Mouse (Mus musculus): ENCODE results near the gene Igf1r. TPM values are rescaled to one million over a fixed set of nuclear protein-coding genes. Genes with fewer than 3 reads are reported as not detected.

The Igf1r gene
- total RNA-seq, 2 experiments from 2014 or later: 49.2 to 53.4 TPM

GRCm38 (mm10) chr7:68182025-68182424, 229.4 kb downstream of the Igf1r start:
- no peak for DNase-seq

DNA sequence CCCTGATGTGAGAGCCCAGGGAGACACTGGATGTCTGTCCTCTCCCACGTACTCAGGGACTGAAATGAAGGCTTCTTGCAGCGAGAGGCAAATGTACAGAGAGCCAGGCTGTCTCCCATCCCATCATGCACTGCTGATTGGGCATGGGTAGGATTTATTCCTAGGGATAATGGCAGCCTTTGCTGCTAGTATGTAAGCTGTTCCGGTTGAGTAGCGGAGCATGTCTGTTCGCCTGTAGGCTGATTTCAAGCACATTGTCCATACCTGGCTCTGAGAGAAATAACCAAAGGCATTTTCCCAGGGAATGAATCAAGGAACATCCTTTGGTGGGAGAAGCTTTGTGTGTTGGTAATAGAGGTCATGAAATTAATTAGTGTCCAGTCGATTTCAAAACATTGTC, 230.1 kb downstream of the Igf1r start:
- DNase-seq: no peak

DNA sequence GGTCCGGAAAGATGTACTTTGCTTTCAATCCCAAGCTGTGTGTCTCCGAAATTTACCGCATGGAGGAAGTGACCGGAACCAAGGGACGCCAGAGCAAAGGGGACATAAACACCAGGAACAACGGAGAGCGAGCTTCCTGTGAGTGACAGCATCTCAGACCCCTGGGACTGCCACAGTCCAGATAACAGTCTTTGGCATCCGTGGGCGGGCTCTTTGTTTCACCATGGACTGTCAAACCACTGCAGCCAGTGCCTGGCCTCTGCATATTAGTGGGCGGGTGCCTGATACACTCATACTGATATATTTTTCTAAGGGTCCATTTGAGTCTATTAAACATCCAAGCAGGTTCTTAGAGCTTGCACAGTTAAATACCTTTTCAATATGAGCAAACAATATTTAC, 230.8 kb downstream of the Igf1r start:
- DNase-seq: no peak

DNA sequence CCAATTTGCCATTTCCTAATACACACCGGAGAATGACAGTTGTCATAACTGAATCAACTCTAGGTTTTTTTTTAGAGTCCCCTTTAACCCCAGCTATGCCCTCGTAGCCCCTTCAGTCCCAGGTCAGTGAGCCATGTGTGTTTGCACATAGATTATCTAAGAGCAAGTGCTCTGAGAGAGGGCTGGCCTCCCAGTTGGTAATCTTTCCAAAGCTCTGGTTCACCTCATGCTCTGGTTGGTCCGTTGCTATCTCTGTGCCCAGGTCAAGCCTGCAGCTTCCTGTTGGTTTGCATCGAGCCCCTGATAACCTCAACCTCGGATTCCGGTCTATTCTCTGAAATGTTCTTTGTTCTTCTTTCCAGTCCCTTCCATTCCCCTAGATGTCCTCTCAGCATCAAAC, 236.6 kb downstream of the Igf1r start:
- no peak for DNase-seq

GRCm38 (mm10) chr7:68189691-68190456, 237.2 kb downstream of the Igf1r start:
- no peak for DNase-seq

- no peak for DNase-seq
These were observed 241.5 kb downstream of the Igf1r start for GRCm38 (mm10) chr7:68193958-68194695.

DNA sequence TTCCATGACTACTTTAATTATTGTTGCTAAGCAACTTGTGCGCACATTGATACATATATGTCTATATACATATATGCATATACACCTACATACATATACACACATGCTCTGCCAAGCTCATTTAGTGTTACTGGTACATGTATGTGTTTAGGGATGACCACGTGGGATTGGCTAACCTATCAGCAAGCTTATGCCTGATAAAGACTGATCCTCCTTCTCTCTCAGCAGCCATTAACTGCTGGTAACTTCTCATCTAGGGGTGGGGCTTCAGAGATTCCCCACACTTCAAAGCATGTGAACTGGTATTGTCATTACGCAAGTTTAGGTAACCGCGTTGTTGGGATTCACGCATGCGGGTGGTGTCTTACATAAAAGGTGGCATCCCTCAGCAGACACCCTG, 247.0 kb downstream of the Igf1r start:
- no peak for DNase-seq

DNA sequence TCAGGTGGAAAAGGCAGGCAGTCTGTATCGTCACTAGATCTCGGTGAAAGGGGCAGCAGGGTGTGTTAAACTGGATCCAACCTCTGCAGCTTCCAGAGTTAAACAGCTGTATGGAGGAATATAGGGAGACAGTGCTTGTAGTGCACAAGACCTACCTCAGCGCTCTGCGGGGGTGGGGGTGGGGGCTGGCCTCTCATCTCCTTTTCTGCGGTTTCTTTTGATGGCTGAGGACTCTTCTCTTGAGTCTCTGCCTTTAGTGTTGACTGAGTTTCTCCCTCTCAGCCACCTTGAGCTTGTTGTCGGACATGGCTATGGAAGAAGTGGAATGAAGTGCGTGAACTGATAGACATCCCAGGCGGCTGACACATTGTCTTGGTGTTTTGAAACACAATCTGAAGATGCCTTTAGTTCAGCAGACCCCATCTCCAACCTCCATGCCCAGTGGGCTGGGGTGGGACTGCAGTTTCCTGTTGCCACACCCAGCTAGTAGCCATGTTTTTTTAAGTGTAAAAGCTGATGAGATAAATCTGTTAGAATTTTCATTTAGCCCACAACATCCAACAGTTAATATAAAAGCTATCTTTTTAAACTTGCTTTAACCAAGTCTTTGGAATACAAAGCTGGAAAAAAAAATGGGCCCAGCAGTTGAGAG, 253.3 kb downstream of the Igf1r start:
- no peak for DNase-seq

DNA sequence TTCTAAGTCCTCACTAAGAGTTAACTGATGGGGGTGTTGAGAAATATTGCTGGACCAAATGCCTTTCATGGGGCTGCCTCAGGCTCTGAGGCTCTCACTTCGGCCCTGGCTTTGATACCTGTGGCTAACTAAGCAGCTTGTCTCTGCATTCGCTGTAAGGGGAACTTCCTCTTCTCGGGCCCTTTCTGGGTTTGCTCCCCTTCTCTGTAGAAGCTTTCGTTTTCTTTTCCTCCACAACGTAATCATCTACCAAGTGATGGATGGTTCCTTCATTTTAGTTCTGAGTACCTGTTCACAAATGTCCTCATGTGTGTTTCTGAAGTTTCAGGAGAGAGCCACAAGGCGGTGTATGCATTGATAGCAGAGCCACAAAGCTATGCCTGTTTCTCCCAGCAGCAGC, 256.4 kb downstream of the Igf1r start:
- DNase-seq: no peak

GRCm38 (mm10) chr7:68210417-68210816, 257.8 kb downstream of the Igf1r start:
- DNase-seq: no peak

- DNase-seq: no peak
These were observed 259.3 kb downstream of the Igf1r start for GRCm38 (mm10) chr7:68211883-68212282.

DNA sequence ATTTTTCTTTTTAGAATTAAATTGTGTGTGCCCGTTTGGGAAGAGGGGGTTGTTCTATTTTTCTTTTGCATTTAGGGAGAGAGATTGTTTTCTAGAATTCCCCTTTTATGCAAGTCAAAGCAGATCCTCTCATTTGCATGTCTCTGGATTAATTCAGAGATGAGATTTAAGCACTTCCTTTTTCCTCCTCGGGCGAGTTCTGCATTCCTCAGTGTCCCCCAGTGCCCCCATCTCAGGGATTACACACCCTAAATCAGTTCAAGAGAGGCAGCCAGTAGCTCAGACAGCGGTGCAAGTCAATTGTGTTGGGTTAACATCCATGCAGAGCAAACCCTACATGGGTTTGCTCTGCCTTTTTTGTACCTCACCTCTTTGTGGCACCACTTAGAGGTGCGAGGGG, 261.2 kb downstream of the Igf1r start:
- no peak for DNase-seq

- no peak for DNase-seq
These were observed 263.0 kb downstream of the Igf1r start for GRCm38 (mm10) chr7:68215522-68216070.

DNA sequence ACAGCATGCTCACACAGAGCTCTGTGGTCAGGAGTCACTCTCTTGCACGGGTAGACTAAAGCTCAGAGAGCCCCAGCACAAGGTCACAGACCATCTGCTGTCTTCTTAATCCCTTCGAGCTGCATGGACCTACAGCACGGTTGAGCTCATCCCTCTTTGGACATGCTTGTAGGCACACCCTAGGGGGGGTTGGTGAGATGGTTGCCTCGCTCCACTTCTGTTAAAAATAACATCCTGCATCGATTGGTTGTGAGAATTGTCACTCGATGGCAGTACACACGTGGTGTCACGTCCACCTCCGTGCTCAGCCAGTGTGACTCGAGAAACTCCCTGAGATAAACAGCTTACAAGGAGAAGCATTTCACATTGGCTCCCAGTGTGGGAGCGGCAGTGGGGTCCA, 266.3 kb downstream of the Igf1r start:
- DNase-seq: no peak

DNA sequence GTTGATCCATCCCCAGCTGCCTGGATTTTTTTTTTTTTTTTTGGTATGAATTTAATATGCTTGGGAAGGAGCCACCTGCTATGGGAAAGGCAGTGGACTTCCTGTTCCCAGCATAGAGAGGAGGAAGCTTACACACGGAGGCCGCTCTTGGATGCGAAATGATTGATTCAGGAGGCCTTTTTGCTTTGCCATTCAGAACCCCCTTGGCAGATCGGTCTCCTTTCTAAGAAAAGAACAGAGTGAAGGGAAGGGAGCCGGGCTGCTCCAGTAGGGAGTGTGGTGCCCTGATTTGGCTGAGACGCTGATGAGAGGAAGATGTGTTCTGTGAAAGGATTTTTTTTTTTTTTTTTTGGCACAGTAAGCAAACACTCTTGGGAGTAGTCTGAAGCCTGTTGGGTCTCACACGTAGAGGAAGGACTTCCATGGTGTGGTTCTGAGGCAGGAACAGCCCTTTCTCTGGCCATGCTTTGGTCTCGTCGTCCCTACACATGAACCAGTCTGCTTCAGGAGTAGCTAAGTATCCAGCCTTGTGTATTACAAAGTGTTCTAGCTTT, 269.1 kb downstream of the Igf1r start:
- DNase-seq: no peak

DNA sequence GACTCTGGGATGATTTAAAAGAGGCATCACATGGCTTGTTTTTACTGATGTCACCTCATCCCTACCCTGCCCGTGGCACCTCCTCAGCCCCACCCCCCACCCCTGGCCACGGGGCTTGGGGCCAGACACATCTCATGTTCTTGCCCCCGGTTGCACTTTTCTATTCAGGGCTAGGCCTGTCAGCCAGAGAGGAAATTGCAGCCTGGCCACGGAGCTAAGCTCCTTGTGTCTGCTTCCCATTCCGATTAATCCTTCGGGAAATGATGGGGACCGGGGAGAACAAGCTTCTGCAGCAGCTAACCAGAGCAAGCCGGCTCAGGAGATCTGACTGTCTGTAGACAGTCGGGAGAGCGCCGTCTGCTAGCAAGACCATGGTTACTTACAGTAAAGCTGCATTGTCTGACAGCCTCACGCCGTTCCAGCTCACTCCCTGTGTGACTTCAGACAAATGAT, 270.8 kb downstream of the Igf1r start:
- DNase-seq: peak; percentile 40

- no peak for DNase-seq
These were observed 271.4 kb downstream of the Igf1r start for GRCm38 (mm10) chr7:68224006-68224405.

GRCm38 (mm10) chr7:68225427-68226054, 272.9 kb downstream of the Igf1r start:
- no peak for DNase-seq

DNA sequence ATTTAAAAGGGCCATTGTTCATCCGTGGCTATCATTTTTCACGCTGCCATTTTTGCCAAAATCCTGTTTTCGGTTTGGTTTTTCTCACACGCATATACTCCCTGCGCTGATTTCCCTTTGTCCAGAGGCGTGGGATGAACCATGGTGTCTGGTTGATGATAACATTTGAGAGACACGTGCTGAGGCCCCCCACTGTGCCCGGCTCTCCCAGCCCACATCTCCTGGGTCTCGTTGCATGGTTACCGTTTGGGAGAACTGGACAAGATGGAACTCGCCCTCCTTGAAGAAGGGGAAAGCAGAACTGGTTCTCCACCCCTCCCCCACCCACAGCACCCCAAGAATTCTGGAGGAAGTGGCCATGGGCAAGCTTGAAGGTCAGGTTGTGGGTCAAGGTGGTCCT, 274.4 kb downstream of the Igf1r start:
- no peak for DNase-seq

GRCm38 (mm10) chr7:68227621-68228020, 275.0 kb downstream of the Igf1r start:
- no peak for DNase-seq

- no peak for DNase-seq
These were observed 275.9 kb downstream of the Igf1r start for GRCm38 (mm10) chr7:68228491-68228890.

GRCm38 (mm10) chr7:68230831-68231230, 278.2 kb downstream of the Igf1r start:
- DNase-seq: no peak
